Mouse (Mus musculus) erythroblast, embryonic 14.5 days (primary cell): ENCODE measurements around the gene Abcb1b. TPM values are rescaled to one million over a fixed set of nuclear protein-coding genes. Genes with fewer than 3 reads are reported as not detected.
"Not testable (repeated sequence)": the region's sequence is repeated elsewhere in the genome, so short reads cannot be mapped to it uniquely, and the experiment has no call there.

Experiments
- H3K27me3 ChIP-seq: 2 replicates; pipeline ENCODE4 v1.6.1; 2012; ENCODE audit warnings: inconsistent platforms; ENCODE audit not compliant: control insufficient read depth
- H3K36me3 ChIP-seq: 2 replicates; pipeline ENCODE4 v1.6.1; 2012; ENCODE audit warnings: mild to moderate bottlenecking, inconsistent platforms; ENCODE audit not compliant: control insufficient read depth
- H3K4me1 ChIP-seq: 2 replicates; pipeline ENCODE4 v1.6.1; 2012; ENCODE audit warnings: inconsistent platforms; ENCODE audit not compliant: control insufficient read depth
- H3K4me3 ChIP-seq: replicated peaks from 2 replicates; pipeline ENCODE3; 2012; ENCODE audit warnings: moderate library complexity, mild to moderate bottlenecking, inconsistent platforms
- H3K9me3 ChIP-seq: 2 replicates; pipeline ENCODE4 v1.6.1; 2012; ENCODE audit warnings: low read length, inconsistent platforms, mixed read lengths; ENCODE audit not compliant: control insufficient read depth
- GATA1 ChIP-seq: IDR thresholded peaks from 2 replicates; pipeline ENCODE4 v1.6.1; 2012; ENCODE audit warnings: low read length, inconsistent platforms, mixed read lengths
- TAL1 ChIP-seq: IDR thresholded peaks from 3 replicates; pipeline ENCODE4 v1.6.1; 2012; ENCODE audit warnings: low read length, inconsistent platforms, mixed read lengths
- polyA plus RNA-seq: library from polyadenylated mRNA; stranded (reverse); fragments of >175 nt; gene quantifications from 2 replicates; pipeline ENCODE4 v1.2.3, GENCODE M21; 2012

The Abcb1b gene
- polyA plus RNA-seq, 1 experiment = not detected

- no peaks in the 10 kb centered on the region for H3K9me3 ChIP-seq
- H3K4me3 ChIP-seq = no peak overlapping the region
- TF ChIP-seq GATA1 = no peak
- no peak for TF ChIP-seq TAL1
- no peaks in the 10 kb centered on the region; the same call in 1 of the 2 replicates for H3K27me3 ChIP-seq
- no peaks in the 10 kb centered on the region for H3K36me3 ChIP-seq
- no peaks in the 10 kb centered on the region for H3K4me1 ChIP-seq
Measured at GRCm38 (mm10) chr5:8819635-8820591, 22.0 kb downstream of the Abcb1b start.

GRCm38 (mm10) chr5:8820592-8821104 is 22.7 kb downstream of the Abcb1b start:
- H3K27me3 ChIP-seq, H3K4me3 ChIP-seq, H3K4me1 ChIP-seq, H3K36me3 ChIP-seq, H3K9me3 ChIP-seq: not testable (repeated sequence)

- Histone ChIP-seq H3K4me3 (no peak overlapping the region), H3K9me3 (no peaks in the 10 kb centered on the region), H3K27me3 (0 out of 2 replicates have a peak, but pooled peaks cover 2% of the 10 kb centered on the region), H3K4me1 (no peaks in the 10 kb centered on the region), H3K36me3 (no peaks in the 10 kb centered on the region)
- no peak for TF ChIP-seq TAL1
- TF ChIP-seq GATA1 = no peak
Measured at GRCm38 (mm10) chr5:8838661-8839438, 40.9 kb downstream of the Abcb1b start.

- TF ChIP-seq GATA1 (no peak), TAL1 (no peak)
- no peaks in the 10 kb centered on the region for H3K4me1 ChIP-seq
- H3K27me3 ChIP-seq = 0 out of 2 replicates have a peak, but pooled peaks cover 2% of the 10 kb centered on the region
- no peaks in the 10 kb centered on the region for H3K36me3 ChIP-seq
- no peaks in the 10 kb centered on the region for H3K9me3 ChIP-seq
- H3K4me3 ChIP-seq = no peak overlapping the region
Measured at GRCm38 (mm10) chr5:8839651-8840050, 41.7 kb downstream of the Abcb1b start.

GRCm38 (mm10) chr5:8840887-8841286 is 42.9 kb downstream of the Abcb1b start:
- H3K4me1 ChIP-seq = no peaks in the 10 kb centered on the region
- no peak overlapping the region for H3K4me3 ChIP-seq
- no peaks in the 10 kb centered on the region for H3K9me3 ChIP-seq
- H3K36me3 ChIP-seq = no peaks in the 10 kb centered on the region
- TF ChIP-seq GATA1 (no peak), TAL1 (no peak)
- H3K27me3 ChIP-seq = 0 out of 2 replicates have a peak, but pooled peaks cover 2% of the 10 kb centered on the region

GRCm38 (mm10) chr5:8842815-8843214 is 44.9 kb downstream of the Abcb1b start:
- TF ChIP-seq GATA1 (no peak), TAL1 (no peak)
- Histone ChIP-seq H3K9me3 (no peaks in the 10 kb centered on the region), H3K4me1 (no peaks in the 10 kb centered on the region), H3K4me3 (no peak overlapping the region), H3K36me3 (no peaks in the 10 kb centered on the region), H3K27me3 (0 out of 2 replicates have a peak, but pooled peaks cover 2% of the 10 kb centered on the region)

GRCm38 (mm10) chr5:8848607-8849575 is 50.9 kb downstream of the Abcb1b start:
- H3K4me1 ChIP-seq, H3K27me3 ChIP-seq, H3K36me3 ChIP-seq, H3K4me3 ChIP-seq, H3K9me3 ChIP-seq: not testable (repeated sequence)

GRCm38 (mm10) chr5:8850851-8851250 is 52.9 kb downstream of the Abcb1b start:
- Histone ChIP-seq H3K36me3 (no peaks in the 10 kb centered on the region), H3K27me3 (no peaks in the 10 kb centered on the region), H3K9me3 (no peaks in the 10 kb centered on the region), H3K4me1 (no peaks in the 10 kb centered on the region), H3K4me3 (no peak overlapping the region)
- TF ChIP-seq TAL1 = no peak
- TF ChIP-seq GATA1 = no peak
